Mouse (Mus musculus) lung, postnatal 0 days (tissue): ENCODE results near the gene Prkrip1. TPM values are rescaled to one million over a fixed set of nuclear protein-coding genes. Genes with fewer than 3 reads are reported as not detected.

Experiments
- ATAC-seq: fragments of 200-750 bp; cut with Nextera tagmentation; 2 replicates; pipeline ENCODE4 v1.8.0; 2017; ENCODE audit warnings: moderate library complexity
- DNase-seq: peaks from one replicate; pipeline ENCODE4 v3.0.0-alpha.2; 2016; ENCODE audit warnings: low spot score
- H3K27ac ChIP-seq: fragments of 300-500 bp; sonication (generic); 2 replicates; pipeline ENCODE4 v1.5.1; 2014; ENCODE audit warnings: antibody characterized with exemption, mild to moderate bottlenecking, low read length, mixed read lengths
- H3K27me3 ChIP-seq: fragments of 300-500 bp; sonication (generic); replicated peaks from 2 replicates; pipeline ENCODE4 v1.6.1; 2014; ENCODE audit warnings: low read length, mixed read lengths; ENCODE audit not compliant: insufficient read depth
- H3K36me3 ChIP-seq: fragments of 300-500 bp; sonication (generic); 2 replicates; pipeline ENCODE4 v1.6.1; 2014; ENCODE audit warnings: low read length, mixed read lengths; ENCODE audit not compliant: insufficient read depth
- H3K4me1 ChIP-seq: fragments of 300-500 bp; sonication (generic); 2 replicates; pipeline ENCODE4 v1.6.1; 2014; ENCODE audit warnings: antibody characterized with exemption, low read depth, low read length, mixed read lengths; ENCODE audit not compliant: insufficient read depth
- H3K4me2 ChIP-seq: fragments of 300-500 bp; sonication (generic); replicated peaks from 2 replicates; pipeline ENCODE4 v1.6.1; 2014; ENCODE audit warnings: low read depth, mild to moderate bottlenecking, low read length, moderate library complexity, mixed read lengths
- H3K4me3 ChIP-seq: fragments of 300-500 bp; sonication (generic); 2 replicates; pipeline ENCODE4 v1.5.1; 2014; ENCODE audit warnings: low read depth, low read length
- H3K9ac ChIP-seq: fragments of 300-500 bp; sonication (generic); replicated peaks from 2 replicates; pipeline ENCODE4 v1.6.1; 2014; ENCODE audit warnings: low read depth, mild to moderate bottlenecking
- H3K9me3 ChIP-seq: fragments of 300-500 bp; sonication (generic); 2 replicates; pipeline ENCODE4 v1.6.1; 2016; ENCODE audit warnings: low read length, mixed read lengths
- CTCF ChIP-seq: IDR thresholded peaks from 2 replicates; pipeline ENCODE4 v1.5.1; 2016; ENCODE audit warnings: antibody characterized with exemption, mild to moderate bottlenecking
- EP300 ChIP-seq: IDR thresholded peaks from 2 replicates; pipeline ENCODE4 v1.6.1; 2016; ENCODE audit warnings: antibody characterized with exemption, mild to moderate bottlenecking, control low read depth
- WGBS: fragments of 180-500 bp; shearing (Covaris S2); extraction: QIAGEN DNeasy Blood & Tissue Kit; methylation state at CpG from one replicate; pipeline ENCODE4 v1.1.7; 2014; 5-methylcytosine and 5-hydroxymethylcytosine counted together
- polyA plus RNA-seq: library from polyadenylated mRNA; unstranded; fragments of >200 nt; fragmentation: Nextera tagmentation; extraction: Ambion mirVana; gene quantifications from 2 replicates; pipeline ENCODE4 v1.2.1, GENCODE M21; 2015

Prkrip1 gene
- polyA plus RNA-seq, 1 experiment from 2014 or later, result 37.7 TPM

- Histone ChIP-seq H3K27me3 (no peaks in the 10 kb centered on the region), H3K9ac (no peak overlapping the region), H3K36me3 (no peaks in the 10 kb centered on the region), H3K4me1 (no peaks in the 10 kb centered on the region), H3K4me2 (no peak overlapping the region), H3K27ac (no peak overlapping the region), H3K9me3 (no peaks in the 10 kb centered on the region), H3K4me3 (no peak overlapping the region)
- WGBS, result 42% methylated on average over 7 of the region's 7 CpGs
- no peak; the same call in 1 of the 2 replicates for ATAC-seq
- TF ChIP-seq CTCF, result no peak
- no peak for TF ChIP-seq EP300
- no peak for DNase-seq
These were observed 27.6 kb upstream of the Prkrip1 start for GRCm38 (mm10) chr5:136226246-136226876.

- no peak for TF ChIP-seq CTCF
- TF ChIP-seq EP300, result no peak
- Histone ChIP-seq H3K9me3 (no peaks in the 10 kb centered on the region), H3K27me3 (no peaks in the 10 kb centered on the region), H3K36me3 (no peaks in the 10 kb centered on the region), H3K4me1 (no peaks in the 10 kb centered on the region), H3K27ac (no peak overlapping the region), H3K4me3 (no peak overlapping the region), H3K4me2 (no peak overlapping the region), H3K9ac (no peak overlapping the region)
- ATAC-seq (no peak), DNase-seq (no peak)
- 85% methylated on average over 12 of the region's 12 CpGs for WGBS
These were observed 19.8 kb upstream of the Prkrip1 start for GRCm38 (mm10) chr5:136218585-136218984.

GRCm38 (mm10) chr5:136217932-136218381, 19.2 kb upstream of the Prkrip1 start:
- Histone ChIP-seq H3K36me3 (no peaks in the 10 kb centered on the region), H3K4me2 (no peak overlapping the region), H3K9me3 (no peaks in the 10 kb centered on the region), H3K27me3 (no peaks in the 10 kb centered on the region), H3K4me1 (no peaks in the 10 kb centered on the region), H3K9ac (no peak overlapping the region), H3K27ac (no peak overlapping the region), H3K4me3 (no peak overlapping the region)
- WGBS, result 62% methylated on average over 4 of the region's 4 CpGs
- ATAC-seq (peak; percentile 16; the same call in 1 of the 2 replicates), DNase-seq (no peak)
- no peak for TF ChIP-seq CTCF
- no peak for TF ChIP-seq EP300

GRCm38 (mm10) chr5:136217004-136217665, 18.4 kb upstream of the Prkrip1 start:
- Histone ChIP-seq H3K27ac (no peak overlapping the region), H3K4me2 (no peak overlapping the region), H3K36me3 (no peaks in the 10 kb centered on the region), H3K4me1 (no peaks in the 10 kb centered on the region), H3K27me3 (no peaks in the 10 kb centered on the region), H3K4me3 (no peak overlapping the region), H3K9me3 (no peaks in the 10 kb centered on the region), H3K9ac (no peak overlapping the region)
- ATAC-seq (peak; percentile 63), DNase-seq (peak; percentile 73)
- TF ChIP-seq EP300 (peak; percentile 43; the same call in 1 of the 2 replicates), CTCF (no peak)
- 65% methylated on average over 18 of the region's 18 CpGs for WGBS

- Histone ChIP-seq H3K27me3 (no peaks in the 10 kb centered on the region), H3K4me3 (no peak overlapping the region), H3K4me2 (no peak overlapping the region), H3K9me3 (no peaks in the 10 kb centered on the region), H3K4me1 (no peaks in the 10 kb centered on the region), H3K36me3 (no peaks in the 10 kb centered on the region), H3K9ac (no peak overlapping the region), H3K27ac (no peak overlapping the region)
- TF ChIP-seq EP300 (no peak), CTCF (no peak)
- ATAC-seq (no peak), DNase-seq (no peak)
- 44% methylated on average over 5 of the region's 5 CpGs for WGBS
These were observed 17.2 kb upstream of the Prkrip1 start for GRCm38 (mm10) chr5:136215958-136216357.

- H3K4me2 ChIP-seq, result no peak overlapping the region
- TF ChIP-seq EP300 (no peak), CTCF (peak; percentile 42)
These were observed 16.4 kb upstream of the Prkrip1 start for GRCm38 (mm10) chr5:136215211-136215610.

More at GRCm38 (mm10) chr5:136215211-136215610, 16.4 kb upstream of the Prkrip1 start:
- Histone ChIP-seq H3K36me3 (no peaks in the 10 kb centered on the region), H3K27me3 (no peaks in the 10 kb centered on the region), H3K9ac (no peak overlapping the region), H3K4me1 (no peaks in the 10 kb centered on the region), H3K4me3 (no peak overlapping the region), H3K27ac (no peak overlapping the region), H3K9me3 (no peaks in the 10 kb centered on the region)
- DNase-seq, result no peak
- 89% methylated on average over 3 of the region's 3 CpGs for WGBS
- ATAC-seq, result no peak
